Mouse (Mus musculus) hindbrain, embryonic 16.5 days (tissue): ENCODE results near the gene Hoxc5. TPM values are rescaled to one million over a fixed set of nuclear protein-coding genes. Genes with fewer than 3 reads are reported as not detected.

Source experiments
- ATAC-seq: fragments of 200-750 bp; cut with Nextera tagmentation; 2 replicates; pipeline ENCODE4 v1.8.0; 2017; ENCODE audit warnings: moderate TSS enrichment, moderate library complexity
- H3K27ac ChIP-seq: fragments of 300-500 bp; sonication (generic); 2 replicates; pipeline ENCODE4 v1.5.1; 2014; ENCODE audit warnings: low read depth, mild to moderate bottlenecking, control low read depth, low read length, moderate library complexity
- H3K27me3 ChIP-seq: fragments of 300-500 bp; sonication (generic); replicated peaks from 2 replicates; pipeline ENCODE4 v1.6.1; 2014; ENCODE audit warnings: low read length; ENCODE audit not compliant: control insufficient read depth, insufficient read depth
- H3K36me3 ChIP-seq: fragments of 300-500 bp; sonication (generic); 2 replicates; pipeline ENCODE4 v1.6.1; 2014; ENCODE audit warnings: mild to moderate bottlenecking, low read length, moderate library complexity, mixed read lengths; ENCODE audit not compliant: control insufficient read depth, insufficient read depth
- H3K4me1 ChIP-seq: fragments of 300-500 bp; sonication (generic); 2 replicates; pipeline ENCODE4 v1.6.1; 2014; ENCODE audit warnings: low read depth, low read length; ENCODE audit not compliant: control insufficient read depth, insufficient read depth
- H3K4me2 ChIP-seq: fragments of 300-500 bp; sonication (generic); 2 replicates; pipeline ENCODE4 v1.6.1; 2014; ENCODE audit warnings: mild to moderate bottlenecking, low read length, control low read depth, moderate library complexity
- H3K4me3 ChIP-seq: fragments of 300-500 bp; sonication (generic); 2 replicates; pipeline ENCODE4 v1.5.1; 2014; ENCODE audit warnings: mild to moderate bottlenecking, low read length, control low read depth, moderate library complexity
- H3K9ac ChIP-seq: fragments of 300-500 bp; sonication (generic); 2 replicates; pipeline ENCODE4 v1.6.1; 2014; ENCODE audit warnings: low read depth, mild to moderate bottlenecking, control low read depth, low read length, moderate library complexity
- H3K9me3 ChIP-seq: fragments of 300-500 bp; sonication (generic); 2 replicates; pipeline ENCODE4 v1.6.1; 2014; ENCODE audit warnings: mild to moderate bottlenecking, low read length, moderate library complexity; ENCODE audit not compliant: control insufficient read depth
- WGBS: fragments of 180-500 bp; shearing (Covaris S2); extraction: QIAGEN DNeasy Blood & Tissue Kit; methylation state at CpG from one replicate; pipeline ENCODE4 v1.1.7; 2014; 5-methylcytosine and 5-hydroxymethylcytosine counted together
- polyA plus RNA-seq: library from polyadenylated mRNA; unstranded; fragments of >200 nt; fragmentation: Nextera tagmentation; extraction: Ambion mirVana; gene quantifications from 2 replicates; pipeline ENCODE4 v1.2.1, GENCODE M21; 2015

Gene Hoxc5
- polyA plus RNA-seq, 1 experiment from 2014 or later: 19.1 TPM

- Histone ChIP-seq H3K36me3 (no peaks in the 10 kb centered on the region), H3K9me3 (no peaks in the 10 kb centered on the region), H3K4me1 (no peaks in the 10 kb centered on the region), H3K27ac (peak overlapping the region; percentile 88), H3K4me3 (peak overlapping the region; percentile 48), H3K27me3 (peaks cover 38% of the 10 kb centered on the region), H3K4me2 (peak overlapping the region; percentile 54), H3K9ac (peak overlapping the region; percentile 61)
- WGBS: under 1% methylated on average over 34 of the region's 34 CpGs
- peak; percentile 55 for ATAC-seq
These were observed 67.7 kb downstream of the Hoxc5 start for GRCm38 (mm10) chr15:103034807-103035547.

GRCm38 (mm10) chr15:103035548-103035881 lies 68.3 kb downstream of the Hoxc5 start:
- WGBS: under 1% methylated on average over 14 of the region's 14 CpGs
- Histone ChIP-seq H3K27me3 (peaks cover 39% of the 10 kb centered on the region), H3K9me3 (no peaks in the 10 kb centered on the region), H3K4me3 (peak overlapping the region; percentile 48), H3K27ac (peak overlapping the region; percentile 88), H3K4me2 (peak overlapping the region; percentile 54), H3K4me1 (no peaks in the 10 kb centered on the region), H3K36me3 (no peaks in the 10 kb centered on the region), H3K9ac (peak overlapping the region; percentile 61)
- ATAC-seq: no peak

- no peaks in the 10 kb centered on the region for H3K4me1 ChIP-seq
- ATAC-seq: no peak
- 31% methylated on average over 1 of the region's 1 CpGs for WGBS
- no peaks in the 10 kb centered on the region for H3K9me3 ChIP-seq
- H3K4me2 ChIP-seq: peak overlapping the region; percentile 54
- peaks cover 38% of the 10 kb centered on the region for H3K27me3 ChIP-seq
- H3K27ac ChIP-seq: no peak overlapping the region
- H3K36me3 ChIP-seq: no peaks in the 10 kb centered on the region
- H3K4me3 ChIP-seq: no peak overlapping the region
- H3K9ac ChIP-seq: no peak overlapping the region
These were observed 70.3 kb downstream of the Hoxc5 start for GRCm38 (mm10) chr15:103037579-103037978.

- Histone ChIP-seq H3K36me3 (no peaks in the 10 kb centered on the region), H3K9ac (peak overlapping the region; percentile 20; the same call in 1 of the 2 replicates), H3K4me3 (peak overlapping the region; percentile 7; the same call in 1 of the 2 replicates), H3K4me2 (peak overlapping the region; percentile 54), H3K27me3 (peaks cover 40% of the 10 kb centered on the region), H3K9me3 (no peaks in the 10 kb centered on the region), H3K27ac (peak overlapping the region; percentile 11; the same call in 1 of the 2 replicates), H3K4me1 (no peaks in the 10 kb centered on the region)
- ATAC-seq: no peak
- WGBS: 7% methylated on average over 10 of the region's 10 CpGs
These were observed 71.6 kb downstream of the Hoxc5 start for GRCm38 (mm10) chr15:103038701-103039480.

- 14% methylated on average over 3 of the region's 3 CpGs for WGBS
- no peaks in the 10 kb centered on the region for H3K36me3 ChIP-seq
- peak overlapping the region; percentile 11 for H3K27ac ChIP-seq
- H3K4me3 ChIP-seq: peak overlapping the region; percentile 5; the same call in 1 of the 2 replicates
- H3K4me1 ChIP-seq: no peaks in the 10 kb centered on the region
- H3K27me3 ChIP-seq: peaks cover 41% of the 10 kb centered on the region
- H3K4me2 ChIP-seq: peak overlapping the region; percentile 54
- H3K9me3 ChIP-seq: no peaks in the 10 kb centered on the region
- no peak overlapping the region for H3K9ac ChIP-seq
- no peak for ATAC-seq
These were observed 72.4 kb downstream of the Hoxc5 start for GRCm38 (mm10) chr15:103039609-103040008.

- H3K36me3 ChIP-seq: no peaks in the 10 kb centered on the region
- peak overlapping the region; percentile 49 for H3K9ac ChIP-seq
- H3K4me2 ChIP-seq: peak overlapping the region; percentile 54
- peaks cover 44% of the 10 kb centered on the region for H3K27me3 ChIP-seq
- H3K27ac ChIP-seq: peak overlapping the region; percentile 66
- 7% methylated on average over 12 of the region's 12 CpGs for WGBS
- no peaks in the 10 kb centered on the region for H3K4me1 ChIP-seq
- no peaks in the 10 kb centered on the region for H3K9me3 ChIP-seq
- no peak for ATAC-seq
- peak overlapping the region; percentile 20 for H3K4me3 ChIP-seq
These were observed 73.4 kb downstream of the Hoxc5 start for GRCm38 (mm10) chr15:103040601-103041000.

GRCm38 (mm10) chr15:103041613-103042012 lies 74.4 kb downstream of the Hoxc5 start:
- Histone ChIP-seq H3K27me3 (peaks cover 47% of the 10 kb centered on the region), H3K4me1 (no peaks in the 10 kb centered on the region)

GRCm38 (mm10) chr15:103042209-103042608 lies 75.0 kb downstream of the Hoxc5 start:
- H3K4me1 ChIP-seq: no peaks in the 10 kb centered on the region
- no peak for ATAC-seq
- no peak overlapping the region for H3K27ac ChIP-seq
- H3K4me3 ChIP-seq: no peak overlapping the region
- H3K27me3 ChIP-seq: peaks cover 49% of the 10 kb centered on the region
- no peaks in the 10 kb centered on the region for H3K9me3 ChIP-seq
- H3K9ac ChIP-seq: no peak overlapping the region
- no peak overlapping the region for H3K4me2 ChIP-seq
- H3K36me3 ChIP-seq: no peaks in the 10 kb centered on the region
- 12% methylated on average over 1 of the region's 1 CpGs for WGBS

More at GRCm38 (mm10) chr15:103041613-103042012, 74.4 kb downstream of the Hoxc5 start:
- H3K36me3 ChIP-seq: no peaks in the 10 kb centered on the region
- no peak for ATAC-seq
- peak overlapping the region; percentile 54; the same call in 1 of the 2 replicates for H3K4me2 ChIP-seq
- no peaks in the 10 kb centered on the region for H3K9me3 ChIP-seq
- no peak overlapping the region for H3K4me3 ChIP-seq
- H3K9ac ChIP-seq: no peak overlapping the region
- WGBS: 18% methylated on average over 5 of the region's 5 CpGs
- H3K27ac ChIP-seq: peak overlapping the region; percentile 66; the same call in 1 of the 2 replicates

GRCm38 (mm10) chr15:103051670-103052069 lies 84.4 kb downstream of the Hoxc5 start:
- Histone ChIP-seq H3K4me2 (no peak overlapping the region), H3K4me1 (no peaks in the 10 kb centered on the region), H3K27ac (no peak overlapping the region), H3K9me3 (no peaks in the 10 kb centered on the region), H3K9ac (no peak overlapping the region), H3K27me3 (peaks cover 25% of the 10 kb centered on the region), H3K4me3 (no peak overlapping the region), H3K36me3 (no peaks in the 10 kb centered on the region)
- no peak for ATAC-seq
- WGBS: 91% methylated on average over 2 of the region's 2 CpGs
